Mouse (Mus musculus): ENCODE data around the gene Duoxa1.

Duoxa1 gene

GRCm38 (mm10) chr2:122266407-122267193, 46.9 kb downstream of the Duoxa1 start:
- TF ChIP-seq GATA4 (IDR thresholded peaks at IDR 0.05; ENCODE audit: insufficient replicate concordance, low read length) = no peak

GRCm38 (mm10) chr2:122264690-122265089, 48.8 kb downstream of the Duoxa1 start:
- TF ChIP-seq GATA4 (IDR thresholded peaks at IDR 0.05; ENCODE audit: insufficient replicate concordance, low read length) = no peak

- TF ChIP-seq GATA4 (IDR thresholded peaks at IDR 0.05; ENCODE audit: insufficient replicate concordance, low read length) = no peak
Measured at GRCm38 (mm10) chr2:122260729-122261128, 52.8 kb downstream of the Duoxa1 start.

GRCm38 (mm10) chr2:122255997-122256396, 57.5 kb downstream of the Duoxa1 start:
- no peak for TF ChIP-seq GATA4 (IDR thresholded peaks at IDR 0.05; ENCODE audit: insufficient replicate concordance, low read length)
